Mouse (Mus musculus) cerebellum, adult (tissue): ENCODE measurements around the gene Grip1.

ENCODE experiments used
- ATAC-seq: cut with Nextera tagmentation; 2 replicates; pipeline ENCODE4 v1.9.2; 2017; ENCODE audit warnings: mild to moderate bottlenecking, moderate library complexity, mixed read lengths; ENCODE audit not compliant: insufficient number of reproducible peaks, low FRiP score, low TSS enrichment

Grip1 gene

GRCm38 (mm10) chr10:119818381-119818780, 364.8 kb downstream of the Grip1 start:
- no peak for ATAC-seq

GRCm38 (mm10) chr10:119819102-119819681, 365.6 kb downstream of the Grip1 start:
- no peak for ATAC-seq

- ATAC-seq, result no peak
Observed at GRCm38 (mm10) chr10:119819740-119820139, 366.1 kb downstream of the Grip1 start.

GRCm38 (mm10) chr10:119820428-119820827, 366.8 kb downstream of the Grip1 start:
- no peak for ATAC-seq

- no peak for ATAC-seq
Observed at GRCm38 (mm10) chr10:119823691-119824090, 370.1 kb downstream of the Grip1 start.

GRCm38 (mm10) chr10:119824521-119824920, 370.9 kb downstream of the Grip1 start:
- ATAC-seq, result no peak

GRCm38 (mm10) chr10:119830388-119830956, 376.8 kb downstream of the Grip1 start:
- no peak for ATAC-seq

- ATAC-seq, result no peak
Observed at GRCm38 (mm10) chr10:119831086-119831485, 377.5 kb downstream of the Grip1 start.

GRCm38 (mm10) chr10:119833334-119833733, 379.7 kb downstream of the Grip1 start:
- ATAC-seq, result no peak

- no peak for ATAC-seq
Observed at GRCm38 (mm10) chr10:119834122-119834521, 380.5 kb downstream of the Grip1 start.

- peak; percentile 32; the same call in 1 of the 2 replicates for ATAC-seq
Observed at GRCm38 (mm10) chr10:119839645-119840044, 386.0 kb downstream of the Grip1 start.

GRCm38 (mm10) chr10:119842004-119842403, 388.4 kb downstream of the Grip1 start:
- no peak for ATAC-seq

GRCm38 (mm10) chr10:119845705-119846410, 392.2 kb downstream of the Grip1 start:
- ATAC-seq, result no peak

- no peak for ATAC-seq
Observed at GRCm38 (mm10) chr10:119851594-119851993, 398.0 kb downstream of the Grip1 start.

GRCm38 (mm10) chr10:119852582-119853135, 399.0 kb downstream of the Grip1 start:
- no peak for ATAC-seq

GRCm38 (mm10) chr10:119867726-119868125, 414.1 kb downstream of the Grip1 start:
- ATAC-seq, result 0 out of 2 replicates have a peak, but pooled peaks have one; percentile 46

GRCm38 (mm10) chr10:119868995-119869579, 415.5 kb downstream of the Grip1 start:
- no peak for ATAC-seq

- ATAC-seq, result no peak
Observed at GRCm38 (mm10) chr10:119876721-119877120, 423.1 kb downstream of the Grip1 start.

GRCm38 (mm10) chr10:119878331-119878730, 424.7 kb downstream of the Grip1 start:
- ATAC-seq, result no peak

- no peak for ATAC-seq
Observed at GRCm38 (mm10) chr10:119884591-119884990, 431.0 kb downstream of the Grip1 start.

- no peak for ATAC-seq
Observed at GRCm38 (mm10) chr10:119885563-119885962, 431.9 kb downstream of the Grip1 start.
